Comparison of ENCODE assay signal across 19 mouse cellular contexts in the genomic region with DNA sequence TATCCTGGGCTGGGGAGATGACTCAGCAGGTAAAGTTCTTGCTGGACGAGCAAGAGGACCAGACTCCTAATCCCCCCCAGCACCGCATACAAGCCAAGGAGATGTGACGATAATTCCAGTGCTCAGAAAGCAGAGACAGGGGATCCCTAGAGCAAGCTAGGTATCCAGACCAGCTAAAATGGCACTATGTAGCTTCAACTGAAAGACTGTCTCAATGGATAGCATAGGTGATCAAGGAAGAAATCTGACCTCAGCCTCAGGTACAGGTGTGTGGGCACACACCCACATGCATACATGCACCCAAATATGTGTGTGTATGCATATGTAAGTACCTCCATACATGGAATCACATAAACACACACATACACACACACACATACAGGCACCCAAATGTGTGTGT.
"Had no signal": no experiment of that assay in that cellular context is flagged by ENCODE, and none has a peak within 500 bp of the region (broad histone marks: within the 10 kb centered on the region; RNA-seq: fewer than 3 reads in every experiment).

No protein-coding gene starts in this region.

- H3K4me1 ChIP-seq: midbrain, embryonic 10.5 days; midbrain, embryonic 12.5 days; neural tube, embryonic 13.5 days; neural tube, embryonic 15.5 days had no signal

- H3K36me3 ChIP-seq: midbrain, embryonic 10.5 days; midbrain, embryonic 12.5 days; neural tube, embryonic 13.5 days; neural tube, embryonic 15.5 days had no signal

- H3K4me3 ChIP-seq: midbrain, embryonic 10.5 days; midbrain, embryonic 12.5 days; myocyte; neural tube, embryonic 13.5 days; neural tube, embryonic 15.5 days had no signal

- H3K27ac ChIP-seq: midbrain, embryonic 10.5 days; midbrain, embryonic 12.5 days; neural tube, embryonic 13.5 days; neural tube, embryonic 15.5 days had no signal

- H3K9ac ChIP-seq: lung, embryonic 14.5 days; midbrain, embryonic 12.5 days; neural tube, embryonic 13.5 days; neural tube, embryonic 15.5 days had no signal

- ATAC-seq: midbrain, embryonic 16.5 days had no signal

- H3K27me3 ChIP-seq: midbrain, embryonic 12.5 days; neural tube, embryonic 13.5 days; neural tube, embryonic 15.5 days had no signal

- H3K4me2 ChIP-seq: lung, embryonic 14.5 days; midbrain, embryonic 12.5 days; neural tube, embryonic 13.5 days; neural tube, embryonic 15.5 days had no signal

- H3K9me3 ChIP-seq: midbrain, embryonic 10.5 days; midbrain, embryonic 12.5 days; neural tube, embryonic 13.5 days; neural tube, embryonic 15.5 days had no signal

- DNase-seq: lung, adult 18-20 months; lung, embryonic 14.5 days; lung, postnatal 10 days; lung, postnatal 4 days; midbrain, embryonic 14.5 days; retina, postnatal 1 day; right cerebral cortex, adult 18-20 months; right cerebral cortex, postnatal 25 days; right cerebral cortex, postnatal 4 days; spleen, adult 18-20 months; thymus, adult 18-20 months; thymus, postnatal 14 days; thymus, postnatal 36 days had no signal
